Mouse (Mus musculus) kidney, adult 2 months (tissue): ENCODE measurements around the gene Zfp275.

ENCODE experiments used
- CTCF ChIP-seq: fragments of 200-500 bp; conservative IDR thresholded peaks from 2 replicates; pipeline ENCODE4 v1.5.1; 2011; ENCODE audit warnings: low read depth, mild to moderate bottlenecking, control low read depth, low read length, moderate library complexity, mixed read lengths; ENCODE audit not compliant: insufficient read depth, insufficient read length
- POLR2A ChIP-seq: fragments of 200-500 bp; IDR thresholded peaks from one replicate; pipeline ENCODE4 v1.6.1; 2011; ENCODE audit warnings: low read depth, low read length, control low read depth

DNA sequence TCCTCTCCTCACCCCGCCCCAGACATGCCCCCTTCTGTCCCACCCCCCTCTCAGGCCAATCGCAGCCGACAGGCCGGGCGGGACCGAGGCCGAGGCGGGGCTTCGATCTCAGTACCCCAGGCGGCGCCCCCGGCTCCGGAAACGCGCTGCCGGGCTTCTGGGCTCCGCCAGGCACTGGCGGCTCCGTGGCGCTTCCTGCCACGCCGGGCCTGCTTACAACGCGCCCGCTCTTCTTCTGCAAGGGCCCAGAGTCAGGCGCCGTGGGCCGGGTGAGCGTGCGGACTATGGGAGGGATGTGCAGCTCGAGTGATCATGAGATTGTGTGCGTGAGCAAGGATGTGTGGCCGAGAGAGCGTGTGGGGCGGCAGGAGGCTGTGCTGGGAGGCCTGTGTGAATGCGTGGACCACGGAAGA lies at the start of gene Zfp275:
- no peak for TF ChIP-seq CTCF
- no peak for TF ChIP-seq POLR2A
